14 mouse cellular contexts compared by ENCODE assay signal in the genomic region with DNA sequence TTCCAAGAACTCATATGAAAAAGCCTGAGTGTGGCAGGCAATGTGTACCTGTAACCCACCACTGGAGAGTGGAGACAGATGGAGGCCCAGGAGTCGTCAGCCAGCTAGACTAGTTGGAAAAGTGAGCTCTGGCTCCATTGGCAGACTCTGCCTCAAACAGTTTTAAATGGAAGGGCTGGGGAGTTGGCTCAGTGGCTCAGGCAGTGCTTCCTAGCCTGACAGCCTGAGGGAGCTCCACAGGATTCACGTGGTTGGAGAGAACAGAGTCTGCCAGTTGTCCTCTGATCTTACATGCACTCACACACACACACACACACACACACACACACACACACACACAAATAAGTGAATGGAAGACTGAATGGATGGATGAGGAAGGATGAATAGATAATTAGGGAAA. TPM values are rescaled to one million over a fixed set of nuclear protein-coding genes. Genes with fewer than 3 reads are reported as not detected.
DNase-seq lines count a peak whose midpoint lies in the region; ATAC-seq and TF ChIP-seq lines count a peak whose summit lies in the region.
"Had no signal": no experiment of that assay in that cellular context is flagged by ENCODE, and none has a peak within 500 bp of the region (broad histone marks: within the 10 kb centered on the region; RNA-seq: fewer than 3 reads in every experiment).

No protein-coding gene starts in this region.

- peak; percentile 53; the same call in 1 of the 2 replicates for ATAC-seq in hindbrain, postnatal 0 days
- ATAC-seq in hindbrain, embryonic 16.5 days = no peak
- no peak for ATAC-seq in lung, embryonic 14.5 days (ENCODE audit: insufficient read depth)

- H3K36me3 ChIP-seq in hindbrain, postnatal 0 days (ENCODE audit: insufficient read depth, low read length) = no peaks in the 10 kb centered on the region
- no peaks in the 10 kb centered on the region for H3K36me3 ChIP-seq in hindbrain, embryonic 16.5 days (ENCODE audit: control insufficient read depth, insufficient read depth, low read length)
- no peaks in the 10 kb centered on the region for H3K36me3 ChIP-seq in lung, embryonic 14.5 days (ENCODE audit: insufficient read depth)
- H3K36me3 ChIP-seq: embryonic facial prominence, embryonic 12.5 days had no signal

- H3K4me2 ChIP-seq in hindbrain, postnatal 0 days (ENCODE audit: low read depth, low read length) = no peak overlapping the region
- H3K4me2 ChIP-seq in hindbrain, embryonic 16.5 days (ENCODE audit: low read length) = no peak overlapping the region
- no peak overlapping the region for H3K4me2 ChIP-seq in lung, embryonic 14.5 days
- H3K4me2 ChIP-seq: embryonic facial prominence, embryonic 12.5 days had no signal

- no peak overlapping the region for H3K4me3 ChIP-seq in hindbrain, postnatal 0 days (ENCODE audit: low read length)
- H3K4me3 ChIP-seq in hindbrain, embryonic 16.5 days (ENCODE audit: low read length) = no peak overlapping the region
- no peak overlapping the region for H3K4me3 ChIP-seq in lung, embryonic 14.5 days (ENCODE audit: low read depth, low read length)
- H3K4me3 ChIP-seq: embryonic facial prominence, embryonic 12.5 days had no signal

- peak; percentile 65 for DNase-seq in gastrocnemius, adult 18-20 months (ENCODE audit: low spot score)
- no peak for DNase-seq in gastrocnemius, postnatal 36 days
- peak; percentile 47 for DNase-seq in hindbrain, postnatal 0 days (ENCODE audit: low spot score)
- DNase-seq in lung, embryonic 14.5 days = peak; percentile 19
- DNase-seq in lung, postnatal 4 days = no peak
- peak; percentile 80 for DNase-seq in skeletal muscle tissue, adult 2 months (ENCODE audit: low read depth, low spot score)
- no peak for DNase-seq in retina, embryonic 14.5 days (ENCODE audit: low spot score)
- DNase-seq: cerebellum, adult 8-10 months; right cerebral cortex, adult 18-20 months; thymus, postnatal 36 days had no signal

- H3K9ac ChIP-seq in hindbrain, postnatal 0 days (replicated peaks; ENCODE audit: low read length) = no peak overlapping the region
- no peak overlapping the region for H3K9ac ChIP-seq in hindbrain, embryonic 16.5 days (ENCODE audit: low read depth, low read length)
- no peak overlapping the region for H3K9ac ChIP-seq in lung, embryonic 14.5 days
- H3K9ac ChIP-seq: embryonic facial prominence, embryonic 12.5 days had no signal

- no peak overlapping the region for H3K27ac ChIP-seq in hindbrain, postnatal 0 days
- H3K27ac ChIP-seq in hindbrain, embryonic 16.5 days (ENCODE audit: low read depth, low read length) = no peak overlapping the region
- no peak overlapping the region for H3K27ac ChIP-seq in lung, embryonic 14.5 days (ENCODE audit: low read depth)
- H3K27ac ChIP-seq: embryonic facial prominence, embryonic 12.5 days had no signal

- 14% methylated on average over 2 of the region's 2 CpGs for WGBS in hindbrain, postnatal 0 days
- 17% methylated on average over 2 of the region's 2 CpGs for WGBS in hindbrain, embryonic 16.5 days
- WGBS in lung, embryonic 14.5 days = 22% methylated on average over 2 of the region's 2 CpGs

- H3K4me1 ChIP-seq in hindbrain, postnatal 0 days (ENCODE audit: insufficient read depth, low read length) = peaks cover 19% of the 10 kb centered on the region
- peaks cover 11% of the 10 kb centered on the region for H3K4me1 ChIP-seq in hindbrain, embryonic 16.5 days (ENCODE audit: control insufficient read depth, insufficient read depth, low read depth, low read length)
- 0 out of 2 replicates have a peak, but pooled peaks cover 2% of the 10 kb centered on the region for H3K4me1 ChIP-seq in lung, embryonic 14.5 days (ENCODE audit: insufficient read depth)

- no peaks in the 10 kb centered on the region for H3K9me3 ChIP-seq in hindbrain, postnatal 0 days (ENCODE audit: low read length)
- H3K9me3 ChIP-seq in hindbrain, embryonic 16.5 days (ENCODE audit: control insufficient read depth, low read length) = no peaks in the 10 kb centered on the region
- H3K9me3 ChIP-seq in lung, embryonic 14.5 days (ENCODE audit: low read depth, low read length) = no peaks in the 10 kb centered on the region
- H3K9me3 ChIP-seq: embryonic facial prominence, embryonic 12.5 days had no signal

- peak; percentile 38 for TF ChIP-seq CTCF in hindbrain, postnatal 0 days (IDR thresholded peaks at IDR 0.05; ENCODE audit: low read depth)
- TF ChIP-seq CTCF in lung, embryonic 14.5 days (IDR thresholded peaks at IDR 0.05; ENCODE audit: low read depth) = no peak

- H3K27me3 ChIP-seq in hindbrain, postnatal 0 days (ENCODE audit: insufficient read depth, low read length) = no peaks in the 10 kb centered on the region
- no peaks in the 10 kb centered on the region for H3K27me3 ChIP-seq in hindbrain, embryonic 16.5 days (replicated peaks; ENCODE audit: control insufficient read depth, insufficient read depth, low read length)
- no peaks in the 10 kb centered on the region for H3K27me3 ChIP-seq in lung, embryonic 14.5 days (ENCODE audit: insufficient read depth, low read length)
- H3K27me3 ChIP-seq: embryonic facial prominence, embryonic 12.5 days had no signal

- intact Hi-C loops in gastrocnemius, postnatal 36 days (cut with DNase I) = no loop called here

RNA-seq across cellular contexts. Expression of a gene that starts 18.7 kb away (rescaled TPM):
- total RNA-seq in gastrocnemius, adult 18-20 months (2021) = not detected
- not detected for total RNA-seq in gastrocnemius, postnatal 36 days (2021)
- not detected in 2 replicates for total RNA-seq in hindbrain, postnatal 0 days (2014; rRNA removed)
- polyA plus RNA-seq in hindbrain, postnatal 0 days (2015; fragmentation: Nextera tagmentation; extraction: Ambion mirVana) = 0.69 and 0.91 TPM in 2 replicates
- 1.6 and 1.7 TPM in 2 replicates for polyA plus RNA-seq in hindbrain, embryonic 16.5 days (2015; fragmentation: Nextera tagmentation; extraction: Ambion mirVana)
- 1.1 and 1.5 TPM in 2 replicates for polyA plus RNA-seq in lung, embryonic 14.5 days (2014; fragmentation: Nextera tagmentation; extraction: Ambion mirVana)
- total RNA-seq: adrenal gland, postnatal 10 days; megakaryocyte-erythroid progenitor cell, adult 5-6 weeks had no signal

RNA-seq across cellular contexts. Expression of a gene that starts 43.2 kb away (rescaled TPM):
- 100 to 1,000 TPM; 309 to 319 TPM for total RNA-seq in gastrocnemius, adult 18-20 months (2021)
- 100 to 1,000 TPM; 331 to 334 TPM for total RNA-seq in gastrocnemius, postnatal 36 days (2021)
- total RNA-seq in hindbrain, postnatal 0 days (2014; rRNA removed) = 64.6 and 68.8 TPM in 2 replicates
- polyA plus RNA-seq in hindbrain, postnatal 0 days (2015; fragmentation: Nextera tagmentation; extraction: Ambion mirVana) = 28.2 and 29.8 TPM in 2 replicates
- polyA plus RNA-seq in hindbrain, embryonic 16.5 days (2015; fragmentation: Nextera tagmentation; extraction: Ambion mirVana) = 35.1 and 44.0 TPM in 2 replicates
- polyA plus RNA-seq in lung, embryonic 14.5 days (2014; fragmentation: Nextera tagmentation; extraction: Ambion mirVana) = 32.2 and 35.0 TPM in 2 replicates

Comparison
In these comparisons a context has a peak if more than half of its experiments do, and no peak if none do; other contexts are left out.
1. DNase-seq: peak in gastrocnemius, adult 18-20 months (single experiment), hindbrain, postnatal 0 days (single experiment), lung, embryonic 14.5 days (single experiment) and skeletal muscle tissue, adult 2 months (single experiment); none in gastrocnemius, postnatal 36 days (0 of 2), lung, postnatal 4 days (0 of 2) and retina, embryonic 14.5 days (single experiment).